Mouse (Mus musculus): ENCODE data around the gene Papolg. TPM values are rescaled to one million over a fixed set of nuclear protein-coding genes. Genes with fewer than 3 reads are reported as not detected.
"Not testable (repeated sequence)": the region's sequence is repeated elsewhere in the genome, so short reads cannot be mapped to it uniquely, and the experiment has no call there.

The Papolg gene
- 7.0 and 7.5 TPM in 2 replicates for polyA plus RNA-seq (2016; fragmentation: Nextera tagmentation; extraction: Ambion mirVana)

DNA sequence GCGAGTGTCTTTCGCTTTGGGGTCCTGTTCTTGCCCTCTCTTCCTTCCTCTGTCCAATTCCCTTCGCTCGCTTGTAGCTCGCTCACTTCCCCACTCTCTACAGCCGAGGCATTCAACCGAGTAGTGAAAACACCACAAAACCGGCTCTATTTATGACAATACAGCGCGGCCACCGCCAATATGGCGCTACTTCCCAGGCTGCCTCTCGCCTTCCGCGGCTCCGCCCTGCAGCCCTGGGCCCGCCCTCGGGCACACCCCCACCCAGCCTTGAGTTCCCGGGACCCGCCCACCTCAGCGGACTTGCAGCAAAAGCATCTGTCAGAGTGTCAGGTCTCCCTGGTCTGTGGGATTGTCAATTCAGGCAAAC is at the start of gene Papolg:
Gene Papolg, minus strand, starts transcription at position 194 of the 367 bp plus-strand sequence.
- Histone ChIP-seq H3K9me3 (replicated peaks) (no peaks in the 10 kb centered on the region), H3K4me3 (peak within 1 kb of the TSS; percentile 98), H3K36me3 (peaks cover 7% of the 10 kb centered on the region), H3K4me2 (peak within 1 kb of the TSS; percentile 93), H3K27me3 (replicated peaks) (peaks cover 10% of the 10 kb centered on the region; the same call in 1 of the 2 replicates), H3K4me1 (peaks cover 12% of the 10 kb centered on the region), H3K9ac (peak within 1 kb of the TSS; percentile 91), H3K27ac (peak within 1 kb of the TSS; percentile 84)
- under 1% methylated on average over 21 of the region's 21 CpGs for WGBS (ENCODE audit: insufficient replicate concordance)
- peak; percentile 100 for ATAC-seq

- 12% methylated on average over 8 of the region's 8 CpGs for WGBS (ENCODE audit: insufficient replicate concordance)
- Histone ChIP-seq H3K4me1 (peaks cover 11% of the 10 kb centered on the region; the same call in 1 of the 2 replicates), H3K4me2 (peak overlapping the region; percentile 47)
- not testable (repeated sequence) for H3K36me3 ChIP-seq; H3K9me3 ChIP-seq (replicated peaks); H3K27me3 ChIP-seq (replicated peaks); ATAC-seq; H3K9ac ChIP-seq; H3K27ac ChIP-seq; H3K4me3 ChIP-seq
Observed at GRCm38 (mm10) chr11:23928146-23928545, 33.1 kb upstream of the Papolg start.

DNA sequence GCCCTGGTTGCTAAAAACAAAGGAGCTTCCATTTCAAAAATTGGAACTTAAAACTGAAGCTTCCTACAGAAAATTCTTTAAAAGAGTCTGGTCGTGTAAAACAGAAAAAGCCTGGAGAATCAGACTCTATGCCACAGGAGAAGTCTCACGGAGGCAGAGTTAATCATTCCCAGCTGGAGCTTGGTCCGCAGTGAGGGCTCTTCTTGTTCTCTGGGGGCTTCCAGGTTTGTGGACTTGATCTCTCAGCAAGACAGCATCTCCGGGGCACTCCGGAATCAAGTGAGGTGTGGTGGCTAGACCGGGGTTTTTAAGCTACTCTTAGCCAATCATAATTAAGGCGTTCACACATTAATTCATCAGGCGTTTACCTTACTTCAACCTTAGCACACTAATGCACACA is 32.6 kb upstream of the Papolg start:
- H3K9ac ChIP-seq: no peak overlapping the region
- no peak overlapping the region for H3K4me3 ChIP-seq
- H3K27me3 ChIP-seq (replicated peaks): no peaks in the 10 kb centered on the region
- peak overlapping the region; percentile 47 for H3K4me2 ChIP-seq
- no peaks in the 10 kb centered on the region for H3K36me3 ChIP-seq
- no peak for ATAC-seq
- peaks cover 11% of the 10 kb centered on the region; the same call in 1 of the 2 replicates for H3K4me1 ChIP-seq
- 39% methylated on average over 8 of the region's 8 CpGs for WGBS (ENCODE audit: insufficient replicate concordance)
- H3K27ac ChIP-seq: no peak overlapping the region
- H3K9me3 ChIP-seq (replicated peaks): no peaks in the 10 kb centered on the region

DNA sequence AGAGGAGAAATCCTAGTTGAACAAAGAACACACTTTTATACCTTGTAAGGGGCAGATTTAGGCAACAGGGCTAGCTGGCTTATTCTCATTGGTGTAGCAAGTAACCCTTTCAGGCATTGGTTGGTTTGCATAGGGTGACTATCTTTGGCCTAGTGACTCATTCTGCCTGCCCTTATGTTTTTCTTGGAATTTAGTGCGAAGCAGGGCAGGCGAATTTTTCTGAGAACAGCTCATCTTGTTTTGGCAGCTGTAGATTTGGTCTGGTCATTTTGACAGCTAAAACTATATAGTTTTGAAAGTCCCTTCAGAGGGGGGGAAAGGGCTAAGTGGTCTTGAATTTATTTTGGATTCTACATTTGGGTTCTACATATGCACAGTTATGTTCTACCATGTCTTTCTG is 18.8 kb upstream of the Papolg start:
- ATAC-seq; H3K27me3 ChIP-seq (replicated peaks); H3K36me3 ChIP-seq; H3K27ac ChIP-seq; H3K9me3 ChIP-seq (replicated peaks); H3K4me1 ChIP-seq; H3K4me3 ChIP-seq; H3K4me2 ChIP-seq; H3K9ac ChIP-seq: not testable (repeated sequence)
- 40% methylated on average over 2 of the region's 2 CpGs for WGBS (ENCODE audit: insufficient replicate concordance)

DNA sequence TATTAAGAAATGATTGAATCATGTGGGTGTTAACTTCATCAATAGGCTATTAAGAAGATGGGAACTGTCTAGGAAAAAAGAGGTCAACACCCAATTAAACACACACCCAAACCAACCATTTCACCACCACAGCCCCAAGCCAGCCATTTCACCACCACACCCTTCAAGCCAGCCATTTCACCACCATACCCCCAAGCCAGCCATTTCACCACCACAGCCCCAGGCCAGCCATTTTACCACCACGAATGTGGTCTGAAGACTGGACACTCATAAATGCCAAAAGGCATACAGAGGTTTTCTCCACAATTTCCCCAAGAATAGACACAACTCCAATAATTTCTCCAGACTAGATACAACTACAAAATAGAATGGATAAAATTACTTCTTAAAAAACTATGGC is 8.9 kb upstream of the Papolg start:
- H3K4me2 ChIP-seq: no peak overlapping the region
- no peaks in the 10 kb centered on the region for H3K9me3 ChIP-seq (replicated peaks)
- no peak overlapping the region for H3K9ac ChIP-seq
- no peaks in the 10 kb centered on the region for H3K36me3 ChIP-seq
- H3K4me3 ChIP-seq: no peak overlapping the region
- 50% methylated on average over 1 of the region's 1 CpGs for WGBS (ENCODE audit: insufficient replicate concordance)
- no peaks in the 10 kb centered on the region for H3K27me3 ChIP-seq (replicated peaks)
- no peak for ATAC-seq
- no peak overlapping the region for H3K27ac ChIP-seq
- H3K4me1 ChIP-seq: no peaks in the 10 kb centered on the region

- 1% methylated on average over 43 of the region's 48 CpGs for WGBS (ENCODE audit: insufficient replicate concordance)
- Histone ChIP-seq H3K27ac (peak overlapping the region; percentile 84), H3K4me2 (peak overlapping the region; percentile 93), H3K4me1 (peaks cover 12% of the 10 kb centered on the region), H3K27me3 (replicated peaks) (peaks cover 10% of the 10 kb centered on the region; the same call in 1 of the 2 replicates), H3K9ac (peak overlapping the region; percentile 91), H3K9me3 (replicated peaks) (no peaks in the 10 kb centered on the region), H3K4me3 (peak overlapping the region; percentile 98), H3K36me3 (peaks cover 12% of the 10 kb centered on the region)
- ATAC-seq: peak; percentile 87
Observed at GRCm38 (mm10) chr11:23894141-23895059, 653 bp downstream of the Papolg start.

DNA sequence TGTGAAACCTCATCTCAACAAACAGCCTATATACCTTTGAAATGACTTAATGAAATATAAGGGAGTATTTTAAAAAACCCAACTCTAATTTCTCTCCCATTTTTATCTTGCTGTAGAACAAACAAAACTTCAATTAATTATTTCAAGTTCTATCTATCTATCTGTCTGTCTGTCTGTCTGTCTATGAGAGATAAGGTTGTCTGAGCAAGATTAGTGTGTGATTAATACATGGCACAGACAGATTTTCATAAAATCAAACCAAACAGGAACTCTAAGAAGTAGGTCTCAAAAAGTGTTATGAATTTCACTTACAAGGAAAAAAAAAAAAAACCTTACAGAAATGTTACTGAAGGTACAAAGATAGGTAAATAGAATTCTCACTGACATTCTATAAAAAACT is 1.5 kb downstream of the Papolg start:
- no peak for ATAC-seq
- peaks cover 18% of the 10 kb centered on the region for H3K36me3 ChIP-seq
- H3K9ac ChIP-seq: no peak overlapping the region
- H3K4me2 ChIP-seq: no peak overlapping the region
- H3K27me3 ChIP-seq (replicated peaks): peaks cover 10% of the 10 kb centered on the region; the same call in 1 of the 2 replicates
- H3K4me1 ChIP-seq: peaks cover 12% of the 10 kb centered on the region
- no peak overlapping the region for H3K27ac ChIP-seq
- no peaks in the 10 kb centered on the region for H3K9me3 ChIP-seq (replicated peaks)
- H3K4me3 ChIP-seq: no peak overlapping the region

DNA sequence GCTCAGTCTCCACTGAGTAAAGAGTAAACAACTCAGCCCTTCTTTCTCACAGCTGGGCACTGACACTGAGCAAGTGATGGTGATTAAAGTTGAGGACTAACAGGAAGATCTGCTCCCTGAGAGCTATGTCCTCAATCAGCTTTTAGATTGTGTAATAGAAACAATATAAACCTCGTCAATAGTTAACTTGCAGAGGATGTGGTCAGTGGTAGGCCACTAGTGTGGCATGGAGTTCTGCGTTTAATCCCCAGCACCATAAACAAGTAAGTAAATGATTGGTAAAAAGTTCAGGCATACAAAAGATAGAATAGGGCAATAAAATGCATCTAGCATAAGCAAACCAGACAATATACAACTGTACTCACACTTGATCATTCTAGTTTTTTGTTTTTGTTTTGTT is 30.7 kb downstream of the Papolg start:
- no peaks in the 10 kb centered on the region for H3K27me3 ChIP-seq (replicated peaks)
- H3K9ac ChIP-seq: no peak overlapping the region
- WGBS (ENCODE audit: insufficient replicate concordance): 67% methylated on average over 2 of the region's 2 CpGs
- no peak overlapping the region for H3K4me2 ChIP-seq
- H3K9me3 ChIP-seq (replicated peaks): no peaks in the 10 kb centered on the region
- no peaks in the 10 kb centered on the region for H3K4me1 ChIP-seq
- no peak overlapping the region for H3K27ac ChIP-seq
- H3K36me3 ChIP-seq: peaks cover 75% of the 10 kb centered on the region
- no peak overlapping the region for H3K4me3 ChIP-seq
- ATAC-seq: no peak

- no peak for ATAC-seq
- H3K4me2 ChIP-seq: no peak overlapping the region
Observed at GRCm38 (mm10) chr11:23856723-23857112, 38.3 kb downstream of the Papolg start.

DNA sequence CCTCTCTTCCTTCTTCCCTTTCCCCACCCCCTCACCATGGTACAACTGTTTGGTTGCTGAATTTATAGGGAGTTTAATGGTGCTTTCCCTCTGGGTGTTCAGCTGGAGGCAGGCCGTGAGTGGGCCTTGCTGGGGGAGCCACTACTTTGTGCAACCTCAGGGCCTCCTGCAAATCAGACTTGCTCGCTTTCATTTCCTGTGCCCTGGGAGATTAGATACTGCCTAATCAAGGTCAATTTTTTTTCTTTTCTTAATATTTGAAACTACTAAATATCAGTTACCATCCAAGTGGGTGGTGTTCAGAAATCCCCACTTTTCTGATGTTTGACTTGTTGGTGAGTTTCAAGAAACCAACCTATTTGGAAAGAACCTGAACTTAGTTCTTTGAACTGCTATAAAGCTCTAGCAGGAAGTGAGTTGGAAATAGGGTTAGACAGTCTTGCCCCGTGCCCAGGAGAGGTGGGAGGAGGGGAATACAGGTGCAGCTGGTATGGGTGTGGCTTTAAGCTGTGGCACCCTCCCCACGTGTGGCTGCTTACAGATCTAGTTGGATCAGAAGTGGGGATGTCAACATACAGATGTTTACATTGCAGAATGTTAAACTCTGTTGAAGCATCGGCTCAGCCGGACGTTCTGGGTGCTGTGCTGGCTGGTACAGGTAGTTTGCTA is 38.9 kb downstream of the Papolg start:
- no peak for ATAC-seq
- WGBS (ENCODE audit: insufficient replicate concordance): 67% methylated on average over 7 of the region's 7 CpGs
- peaks cover 43% of the 10 kb centered on the region for H3K36me3 ChIP-seq

More at GRCm38 (mm10) chr11:23856723-23857112, 38.3 kb downstream of the Papolg start:
- Histone ChIP-seq H3K27ac (no peak overlapping the region), H3K9me3 (replicated peaks) (no peaks in the 10 kb centered on the region), H3K27me3 (replicated peaks) (no peaks in the 10 kb centered on the region), H3K9ac (no peak overlapping the region), H3K36me3 (peaks cover 48% of the 10 kb centered on the region), H3K4me3 (no peak overlapping the region), H3K4me1 (no peaks in the 10 kb centered on the region)
- 75% methylated on average over 4 of the region's 4 CpGs for WGBS (ENCODE audit: insufficient replicate concordance)

GRCm38 (mm10) chr11:23855182-23855802 is 39.8 kb downstream of the Papolg start:
- 24% methylated on average over 3 of the region's 3 CpGs for WGBS (ENCODE audit: insufficient replicate concordance)
- H3K4me3 ChIP-seq: no peak overlapping the region
- no peaks in the 10 kb centered on the region for H3K9me3 ChIP-seq (replicated peaks)
- peak; percentile 44; the same call in 1 of the 2 replicates for ATAC-seq
- peaks cover 36% of the 10 kb centered on the region for H3K36me3 ChIP-seq
- no peaks in the 10 kb centered on the region for H3K4me1 ChIP-seq
- no peaks in the 10 kb centered on the region for H3K27me3 ChIP-seq (replicated peaks)
- H3K4me2 ChIP-seq: no peak overlapping the region
- H3K9ac ChIP-seq: no peak overlapping the region
- no peak overlapping the region for H3K27ac ChIP-seq

More for the DNA sequence above, 38.9 kb downstream of the Papolg start:
- H3K27me3 ChIP-seq (replicated peaks): no peaks in the 10 kb centered on the region
- no peak overlapping the region for H3K27ac ChIP-seq
- no peaks in the 10 kb centered on the region for H3K4me1 ChIP-seq
- H3K4me2 ChIP-seq: no peak overlapping the region
- no peaks in the 10 kb centered on the region for H3K9me3 ChIP-seq (replicated peaks)
- no peak overlapping the region for H3K4me3 ChIP-seq
- H3K9ac ChIP-seq: no peak overlapping the region

GRCm38 (mm10) chr11:23853306-23853705 is 41.7 kb downstream of the Papolg start:
- Histone ChIP-seq H3K4me3 (no peak overlapping the region), H3K4me1 (no peaks in the 10 kb centered on the region), H3K4me2 (no peak overlapping the region), H3K27me3 (replicated peaks) (no peaks in the 10 kb centered on the region), H3K9ac (no peak overlapping the region), H3K27ac (no peak overlapping the region), H3K36me3 (peaks cover 19% of the 10 kb centered on the region), H3K9me3 (replicated peaks) (no peaks in the 10 kb centered on the region)
- no peak for ATAC-seq
- 65% methylated on average over 5 of the region's 5 CpGs for WGBS (ENCODE audit: insufficient replicate concordance)
